Mouse (Mus musculus): ENCODE measurements around the gene Nrxn2.
A peak's percentile ranks its signal among the peaks of the same experiment; 100 is the strongest.

Nrxn2 gene

GRCm38 (mm10) chr19:6418233-6418879 is at the start of gene Nrxn2:
Nrxn2 (plus strand) TSS chr19:6418731.
- DNase-seq (ENCODE audit: low spot score) = peak; percentile 79

- DNase-seq (ENCODE audit: low spot score) = no peak
Measured at GRCm38 (mm10) chr19:6370175-6370574, 48.4 kb upstream of the Nrxn2 start.

GRCm38 (mm10) chr19:6372433-6372832 is 46.1 kb upstream of the Nrxn2 start:
- DNase-seq (ENCODE audit: low spot score) = no peak

- peak; percentile 82 for DNase-seq (ENCODE audit: low spot score)
Measured at GRCm38 (mm10) chr19:6373539-6374400, 44.8 kb upstream of the Nrxn2 start.

GRCm38 (mm10) chr19:6374571-6374970 is 44.0 kb upstream of the Nrxn2 start:
- no peak for DNase-seq (ENCODE audit: low spot score)

- DNase-seq (ENCODE audit: low spot score) = no peak
Measured at GRCm38 (mm10) chr19:6375423-6376254, 42.9 kb upstream of the Nrxn2 start.

- peak; percentile 58 for DNase-seq (ENCODE audit: low spot score)
Measured at GRCm38 (mm10) chr19:6376255-6376564, 42.3 kb upstream of the Nrxn2 start.

GRCm38 (mm10) chr19:6376643-6377042 is 41.9 kb upstream of the Nrxn2 start:
- DNase-seq (ENCODE audit: low spot score) = no peak

GRCm38 (mm10) chr19:6377327-6378040 is 41.0 kb upstream of the Nrxn2 start:
- DNase-seq (ENCODE audit: low spot score) = no peak

- DNase-seq (ENCODE audit: low spot score) = no peak
Measured at GRCm38 (mm10) chr19:6380411-6381166, 37.9 kb upstream of the Nrxn2 start.

GRCm38 (mm10) chr19:6381238-6381637 is 37.3 kb upstream of the Nrxn2 start:
- no peak for DNase-seq (ENCODE audit: low spot score)

- no peak for DNase-seq (ENCODE audit: low spot score)
Measured at GRCm38 (mm10) chr19:6382323-6382924, 36.1 kb upstream of the Nrxn2 start.

- no peak for DNase-seq (ENCODE audit: low spot score)
Measured at GRCm38 (mm10) chr19:6383470-6383869, 35.1 kb upstream of the Nrxn2 start.

- DNase-seq (ENCODE audit: low spot score) = peak; percentile 54
Measured at GRCm38 (mm10) chr19:6384128-6384527, 34.4 kb upstream of the Nrxn2 start, which contains the start of gene Pygm. Pygm (plus strand) TSS chr19:6384399.

- DNase-seq (ENCODE audit: low spot score) = no peak
Measured at GRCm38 (mm10) chr19:6384954-6385353, 33.6 kb upstream of the Nrxn2 start.

GRCm38 (mm10) chr19:6385419-6385818 is 33.1 kb upstream of the Nrxn2 start:
- DNase-seq (ENCODE audit: low spot score) = no peak

GRCm38 (mm10) chr19:6385821-6386220 is 32.7 kb upstream of the Nrxn2 start:
- DNase-seq (ENCODE audit: low spot score) = no peak

- no peak for DNase-seq (ENCODE audit: low spot score)
Measured at GRCm38 (mm10) chr19:6386234-6386633, 32.3 kb upstream of the Nrxn2 start.

GRCm38 (mm10) chr19:6388006-6388405 is 30.5 kb upstream of the Nrxn2 start:
- DNase-seq (ENCODE audit: low spot score) = no peak

GRCm38 (mm10) chr19:6389803-6390202 is 28.7 kb upstream of the Nrxn2 start:
- DNase-seq (ENCODE audit: low spot score) = no peak

GRCm38 (mm10) chr19:6390251-6390650 is 28.3 kb upstream of the Nrxn2 start:
- DNase-seq (ENCODE audit: low spot score) = no peak
